Mouse (Mus musculus) liver, adult 2 months (tissue): ENCODE measurements at regions not wholly inside any gene's neighbourhood (a gene's known extent, or its start where the extent isn't known, plus 50 kb on each side); places are given as distances from the start of the nearest gene placed in this dataset.

Experiments
- CTCF ChIP-seq: fragments of 200-500 bp; IDR thresholded peaks from 2 replicates; pipeline ENCODE4 v1.5.1; 2011; ENCODE audit warnings: low read depth, low read length, control low read depth
- POLR2A ChIP-seq: fragments of 200-500 bp; IDR thresholded peaks from 2 replicates; pipeline ENCODE4 v1.6.1; 2011; ENCODE audit warnings: low read length, control low read depth; ENCODE audit not compliant: insufficient read depth; ENCODE audit errors: extremely low read depth

DNA sequence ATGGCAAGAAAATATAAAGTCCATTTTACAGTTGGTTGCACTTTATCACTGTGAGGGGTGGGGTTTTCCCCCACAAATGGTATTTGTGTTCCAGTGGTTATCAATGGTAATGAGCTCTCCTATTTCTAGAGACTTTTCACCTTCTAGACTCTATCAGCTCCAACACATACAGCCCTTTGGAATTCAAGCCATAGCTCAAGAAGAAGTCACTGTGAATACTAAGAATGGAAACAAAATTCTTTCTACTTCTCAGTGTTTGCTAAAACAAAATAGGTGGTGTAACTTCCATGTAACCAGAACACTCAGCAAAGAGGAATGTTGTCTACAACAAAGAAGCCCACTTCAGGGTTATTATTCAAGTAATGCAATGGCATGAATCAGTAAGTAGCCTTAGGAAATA lies 173.8 kb upstream of the Tmco5 start:
- TF ChIP-seq POLR2A (no peak), CTCF (no peak)
